Mouse (Mus musculus): ENCODE measurements around the gene Car14. TPM values are rescaled to one million over a fixed set of nuclear protein-coding genes. Genes with fewer than 3 reads are reported as not detected.
A peak's percentile ranks its signal among the peaks of the same experiment; 100 is the strongest.

Gene Car14
- polyA plus RNA-seq, 1 experiment: 3.3 TPM

DNA sequence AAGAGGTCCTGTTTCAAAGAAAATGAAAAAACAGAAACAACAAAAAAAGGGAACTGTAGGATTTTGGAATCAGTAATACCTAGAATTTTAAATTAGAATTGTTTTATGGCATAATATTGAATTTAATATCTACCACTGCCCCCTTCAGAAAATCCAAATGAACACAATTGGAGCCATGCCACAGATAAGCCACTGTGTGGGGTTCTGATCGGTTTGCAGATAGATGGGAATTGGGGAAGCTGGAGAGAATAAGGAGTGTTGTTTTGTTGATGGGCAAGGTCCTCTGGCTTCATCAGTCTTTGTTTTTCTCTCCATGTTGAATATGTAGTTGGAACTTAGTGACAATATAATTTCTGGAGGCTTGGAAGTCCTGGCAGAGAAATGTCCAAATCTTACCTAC, 30.0 kb upstream of the Car14 start:
- H3K4me1 ChIP-seq (ENCODE audit: control insufficient read depth, insufficient read depth, low read length): no peaks in the 10 kb centered on the region
- no peaks in the 10 kb centered on the region for H3K27me3 ChIP-seq (ENCODE audit: control insufficient read depth, insufficient read depth, low read length, poor library complexity, severe bottlenecking)
- no peak overlapping the region for H3K4me3 ChIP-seq (ENCODE audit: low read depth, low read length)
- no peaks in the 10 kb centered on the region for H3K9me3 ChIP-seq (replicated peaks; ENCODE audit: control insufficient read depth, insufficient read depth, low read length, poor library complexity, severe bottlenecking)
- no peak overlapping the region for H3K9ac ChIP-seq (ENCODE audit: low read depth, poor library complexity, severe bottlenecking)
- no peak for TF ChIP-seq POLR2A (IDR thresholded peaks at IDR 0.05; ENCODE audit: insufficient read depth, low read length)
- TF ChIP-seq CTCF (IDR thresholded peaks at IDR 0.05; ENCODE audit: low read depth, low read length): no peak
- no peak for TF ChIP-seq EP300 (IDR thresholded peaks at IDR 0.05; ENCODE audit: insufficient read depth, low read depth, low read length)
- H3K27ac ChIP-seq (ENCODE audit: insufficient read depth, low read length): no peak overlapping the region
- H3K36me3 ChIP-seq (ENCODE audit: control insufficient read depth, insufficient read depth, low read length, poor library complexity, severe bottlenecking): peaks cover 45% of the 10 kb centered on the region

DNA sequence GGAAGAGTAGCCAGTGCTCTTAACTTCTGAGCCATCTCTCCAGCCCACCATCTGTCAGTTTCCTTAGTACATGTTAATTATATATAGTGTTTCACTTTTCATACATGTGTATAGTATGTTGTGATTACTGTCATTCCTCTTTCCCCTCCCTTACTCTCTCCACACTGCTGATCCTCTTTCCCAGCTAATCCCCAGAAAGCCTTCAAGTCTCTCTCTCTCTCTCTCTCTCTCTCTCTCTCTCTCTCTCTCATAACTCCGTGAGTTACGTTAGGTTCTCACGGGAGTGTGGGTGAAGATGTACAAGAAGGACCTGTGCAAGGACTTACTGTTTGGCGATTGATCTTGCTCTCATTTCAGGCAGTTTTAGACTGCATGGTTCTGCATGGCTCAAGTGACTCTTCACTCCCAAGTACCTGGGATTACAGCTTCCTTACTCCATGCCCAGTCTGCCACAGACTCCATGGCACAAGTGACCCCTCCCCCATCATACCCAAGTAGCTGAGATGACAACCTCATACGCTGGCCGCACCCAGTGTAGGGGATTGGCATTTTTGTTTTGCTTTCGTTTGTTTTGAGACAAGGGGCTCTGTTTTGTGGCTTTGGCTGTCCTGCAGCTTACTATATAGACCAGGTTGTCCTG, 28.7 kb upstream of the Car14 start:
- no peak for TF ChIP-seq CTCF (IDR thresholded peaks at IDR 0.05; ENCODE audit: low read depth, low read length)
- TF ChIP-seq POLR2A (IDR thresholded peaks at IDR 0.05; ENCODE audit: insufficient read depth, low read length): no peak
- TF ChIP-seq EP300 (IDR thresholded peaks at IDR 0.05; ENCODE audit: insufficient read depth, low read depth, low read length): no peak
- no peaks in the 10 kb centered on the region for H3K4me1 ChIP-seq (ENCODE audit: control insufficient read depth, insufficient read depth, low read length)
- no peak overlapping the region for H3K9ac ChIP-seq (ENCODE audit: low read depth, poor library complexity, severe bottlenecking)
- peaks cover 37% of the 10 kb centered on the region for H3K36me3 ChIP-seq (ENCODE audit: control insufficient read depth, insufficient read depth, low read length, poor library complexity, severe bottlenecking)
- H3K27me3 ChIP-seq (ENCODE audit: control insufficient read depth, insufficient read depth, low read length, poor library complexity, severe bottlenecking): no peaks in the 10 kb centered on the region
- no peaks in the 10 kb centered on the region for H3K9me3 ChIP-seq (replicated peaks; ENCODE audit: control insufficient read depth, insufficient read depth, low read length, poor library complexity, severe bottlenecking)
- no peak overlapping the region for H3K27ac ChIP-seq (ENCODE audit: insufficient read depth, low read length)
- H3K4me3 ChIP-seq (ENCODE audit: low read depth, low read length): no peak overlapping the region

DNA sequence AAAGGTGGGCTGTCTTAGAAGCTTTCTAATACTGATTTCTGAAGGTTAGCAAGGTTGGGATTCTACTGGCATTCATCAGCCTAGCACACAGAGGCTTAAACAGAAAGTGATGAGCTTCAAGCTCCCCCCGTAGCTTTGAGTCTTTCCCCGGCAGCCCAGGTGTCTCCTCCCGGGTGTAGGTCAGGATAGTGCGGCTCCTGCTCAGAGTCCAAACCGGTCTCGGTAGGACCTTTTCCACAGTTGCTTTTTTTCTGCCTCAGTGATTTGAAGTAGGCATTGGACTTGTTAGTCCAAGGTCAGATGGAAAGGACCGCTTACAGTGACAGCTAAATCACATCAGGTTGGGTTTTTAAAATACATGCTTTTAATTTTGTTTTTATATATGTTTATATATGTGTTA, 28.1 kb upstream of the Car14 start:
- TF ChIP-seq EP300 (IDR thresholded peaks at IDR 0.05; ENCODE audit: insufficient read depth, low read depth, low read length): no peak
- TF ChIP-seq CTCF (IDR thresholded peaks at IDR 0.05; ENCODE audit: low read depth, low read length): no peak
- no peak for TF ChIP-seq POLR2A (IDR thresholded peaks at IDR 0.05; ENCODE audit: insufficient read depth, low read length)
- Histone ChIP-seq H3K27me3 (ENCODE audit: control insufficient read depth, insufficient read depth, low read length, poor library complexity, severe bottlenecking) (no peaks in the 10 kb centered on the region), H3K27ac (ENCODE audit: insufficient read depth, low read length) (no peak overlapping the region), H3K36me3 (ENCODE audit: control insufficient read depth, insufficient read depth, low read length, poor library complexity, severe bottlenecking) (peaks cover 31% of the 10 kb centered on the region), H3K4me1 (ENCODE audit: control insufficient read depth, insufficient read depth, low read length) (no peaks in the 10 kb centered on the region), H3K9ac (ENCODE audit: low read depth, poor library complexity, severe bottlenecking) (no peak overlapping the region), H3K9me3 (replicated peaks; ENCODE audit: control insufficient read depth, insufficient read depth, low read length, poor library complexity, severe bottlenecking) (no peaks in the 10 kb centered on the region), H3K4me3 (ENCODE audit: low read depth, low read length) (no peak overlapping the region)

DNA sequence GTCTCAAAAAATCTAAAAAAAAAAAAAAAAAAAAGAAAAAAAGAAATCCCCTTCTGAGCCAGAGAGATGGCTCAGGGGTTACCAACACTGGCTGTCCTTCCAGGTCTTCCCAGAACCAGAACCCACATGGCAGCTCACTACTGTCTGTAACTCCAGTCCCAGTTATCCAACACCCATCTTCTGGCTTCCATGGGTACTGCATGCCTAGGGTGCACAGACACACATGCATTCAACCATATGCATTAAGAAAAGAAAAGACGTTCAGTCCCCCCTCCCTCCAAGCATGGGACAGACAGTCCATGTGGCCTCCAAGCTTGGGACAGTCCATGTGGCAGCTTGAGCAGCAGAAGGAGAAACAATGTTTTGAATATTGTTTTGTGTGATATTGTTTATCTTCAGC, 27.7 kb upstream of the Car14 start:
- Histone ChIP-seq H3K36me3 (ENCODE audit: control insufficient read depth, insufficient read depth, low read length, poor library complexity, severe bottlenecking) (peaks cover 27% of the 10 kb centered on the region), H3K27me3 (ENCODE audit: control insufficient read depth, insufficient read depth, low read length, poor library complexity, severe bottlenecking) (no peaks in the 10 kb centered on the region), H3K4me3 (ENCODE audit: low read depth, low read length) (no peak overlapping the region), H3K27ac (ENCODE audit: insufficient read depth, low read length) (no peak overlapping the region), H3K4me1 (ENCODE audit: control insufficient read depth, insufficient read depth, low read length) (no peaks in the 10 kb centered on the region), H3K9me3 (replicated peaks; ENCODE audit: control insufficient read depth, insufficient read depth, low read length, poor library complexity, severe bottlenecking) (no peaks in the 10 kb centered on the region), H3K9ac (ENCODE audit: low read depth, poor library complexity, severe bottlenecking) (no peak overlapping the region)
- TF ChIP-seq CTCF (IDR thresholded peaks at IDR 0.05; ENCODE audit: low read depth, low read length) (no peak), POLR2A (IDR thresholded peaks at IDR 0.05; ENCODE audit: insufficient read depth, low read length) (no peak), EP300 (IDR thresholded peaks at IDR 0.05; ENCODE audit: insufficient read depth, low read depth, low read length) (no peak)

DNA sequence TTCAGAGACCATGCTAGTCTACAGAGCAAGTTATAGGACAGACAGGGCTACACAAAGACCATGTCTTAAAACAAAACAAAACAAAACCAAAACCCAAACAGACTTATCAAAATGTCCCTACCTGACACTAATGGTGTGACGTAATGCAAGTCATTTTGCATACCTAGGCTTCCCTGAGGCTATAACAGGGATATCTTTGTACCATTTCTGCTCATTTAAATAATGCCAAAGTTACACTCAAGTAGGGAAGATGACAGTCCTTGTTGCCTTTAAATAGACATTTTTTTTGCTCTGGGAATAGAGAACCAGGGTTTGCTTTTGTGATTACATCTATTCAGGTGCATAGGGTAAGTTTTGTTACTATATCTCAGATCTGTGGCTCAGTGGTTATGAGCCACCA, 27.0 kb upstream of the Car14 start:
- Histone ChIP-seq H3K4me1 (ENCODE audit: control insufficient read depth, insufficient read depth, low read length) (no peaks in the 10 kb centered on the region), H3K27ac (ENCODE audit: insufficient read depth, low read length) (no peak overlapping the region), H3K4me3 (ENCODE audit: low read depth, low read length) (no peak overlapping the region), H3K9ac (ENCODE audit: low read depth, poor library complexity, severe bottlenecking) (no peak overlapping the region), H3K9me3 (replicated peaks; ENCODE audit: control insufficient read depth, insufficient read depth, low read length, poor library complexity, severe bottlenecking) (no peaks in the 10 kb centered on the region), H3K27me3 (ENCODE audit: control insufficient read depth, insufficient read depth, low read length, poor library complexity, severe bottlenecking) (no peaks in the 10 kb centered on the region), H3K36me3 (ENCODE audit: control insufficient read depth, insufficient read depth, low read length, poor library complexity, severe bottlenecking) (peaks cover 24% of the 10 kb centered on the region)
- TF ChIP-seq POLR2A (IDR thresholded peaks at IDR 0.05; ENCODE audit: insufficient read depth, low read length): no peak
- no peak for TF ChIP-seq CTCF (IDR thresholded peaks at IDR 0.05; ENCODE audit: low read depth, low read length)

DNA sequence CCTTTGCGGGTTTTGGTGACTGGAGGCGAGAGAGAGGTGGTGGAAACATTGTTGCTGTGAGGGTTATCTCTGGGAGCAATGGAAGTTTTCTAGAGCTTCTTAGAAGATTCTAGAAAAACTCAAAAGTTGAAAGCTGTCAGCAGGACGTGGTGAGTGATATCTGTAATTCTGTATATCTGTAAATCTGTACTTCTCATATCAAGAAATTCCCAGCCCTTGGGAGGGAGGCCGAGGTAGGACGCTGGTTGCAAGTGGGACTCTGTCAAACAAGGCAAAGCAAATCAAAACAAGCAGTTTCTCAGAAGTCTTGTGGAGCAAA, 25.9 kb upstream of the Car14 start:
- H3K9me3 ChIP-seq (replicated peaks; ENCODE audit: control insufficient read depth, insufficient read depth, low read length, poor library complexity, severe bottlenecking): no peaks in the 10 kb centered on the region
- no peaks in the 10 kb centered on the region for H3K27me3 ChIP-seq (ENCODE audit: control insufficient read depth, insufficient read depth, low read length, poor library complexity, severe bottlenecking)
- peak overlapping the region; percentile 99 for H3K9ac ChIP-seq (ENCODE audit: low read depth, poor library complexity, severe bottlenecking)
- no peak overlapping the region for H3K27ac ChIP-seq (ENCODE audit: insufficient read depth, low read length)
- TF ChIP-seq POLR2A (IDR thresholded peaks at IDR 0.05; ENCODE audit: insufficient read depth, low read length) (no peak), CTCF (IDR thresholded peaks at IDR 0.05; ENCODE audit: low read depth, low read length) (no peak), EP300 (IDR thresholded peaks at IDR 0.05; ENCODE audit: insufficient read depth, low read depth, low read length) (no peak)
- peaks cover 21% of the 10 kb centered on the region for H3K36me3 ChIP-seq (ENCODE audit: control insufficient read depth, insufficient read depth, low read length, poor library complexity, severe bottlenecking)
- H3K4me1 ChIP-seq (ENCODE audit: control insufficient read depth, insufficient read depth, low read length): no peaks in the 10 kb centered on the region
- peak overlapping the region; percentile 99 for H3K4me3 ChIP-seq (ENCODE audit: low read depth, low read length)
